Mouse (Mus musculus): ENCODE results near the gene 2010111I01Rik.

DNA sequence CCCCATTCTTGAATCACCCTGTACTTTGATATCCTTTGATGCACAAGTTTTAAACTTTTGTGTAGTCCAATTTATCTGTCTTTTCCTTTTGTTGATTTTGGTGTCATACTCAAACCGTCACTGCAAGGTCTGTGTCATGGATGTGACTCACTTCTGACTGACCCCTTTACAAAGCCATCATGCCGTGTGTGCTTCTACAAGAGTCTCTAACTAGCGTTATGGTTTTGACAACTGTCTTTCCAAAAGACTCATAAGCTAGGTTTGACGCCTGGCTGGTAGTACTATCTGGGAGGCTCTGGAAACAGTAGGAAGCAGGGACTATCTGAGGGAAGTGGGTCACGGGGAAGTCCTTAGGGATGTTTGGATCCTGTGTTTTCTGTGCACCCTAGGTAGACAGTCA, 351.7 kb downstream of the 2010111I01Rik start:
- TF ChIP-seq EP300 (IDR thresholded peaks at IDR 0.05; ENCODE audit: low read depth in 1 of 2, low read length in 2 of 2) = no peak
- no peak for TF ChIP-seq TAL1 (IDR thresholded peaks at IDR 0.05; ENCODE audit: low read length)
- TF ChIP-seq MAX (IDR thresholded peaks at IDR 0.05; ENCODE audit: low read length) = no peak
- TF ChIP-seq USF2 (IDR thresholded peaks at IDR 0.05; ENCODE audit: borderline replicate concordance in 1 of 2, insufficient read depth in 1 of 2, low read depth in 1 of 2, low read length in 2 of 2) = no peak
- no peak for TF ChIP-seq JUND (IDR thresholded peaks at IDR 0.05; ENCODE audit: low read depth, low read length)
- no peak for TF ChIP-seq RAD21 (IDR thresholded peaks at IDR 0.05; ENCODE audit: low read depth, low read length)
- no peak for TF ChIP-seq BHLHE40 (IDR thresholded peaks at IDR 0.05; ENCODE audit: borderline replicate concordance, low read depth, low read length)
- no peak for TF ChIP-seq CTCF (IDR thresholded peaks at IDR 0.05 in 2 of 3, conservative IDR thresholded peaks at IDR 0.05 in 1 of 3; ENCODE audit: control insufficient read depth in 1 of 3, insufficient read depth in 1 of 3, low read depth in 2 of 3, low read length in 3 of 3, poor library complexity in 1 of 3, severe bottlenecking in 1 of 3)
- no peak for TF ChIP-seq POLR2A (IDR thresholded peaks at IDR 0.05; ENCODE audit: control insufficient read depth in 1 of 2, insufficient read depth in 1 of 2, low read depth in 1 of 2, low read length in 2 of 2, poor library complexity in 1 of 2)
- no peak for TF ChIP-seq MAZ (IDR thresholded peaks at IDR 0.05; ENCODE audit: low read depth, low read length)
- TF ChIP-seq ZNF384 (IDR thresholded peaks at IDR 0.05; ENCODE audit: low read depth, low read length) = no peak
- TF ChIP-seq GABPA (IDR thresholded peaks at IDR 0.05; ENCODE audit: low read depth, low read length) = no peak
- TF ChIP-seq MYC (IDR thresholded peaks at IDR 0.05; ENCODE audit: low read depth, low read length) = no peak

Data from MEL (cell line).